Mouse (Mus musculus) liver, embryonic 14.5 days (tissue): ENCODE data around the gene Ubtfl1.

ENCODE experiments used
- CTCF ChIP-seq: IDR thresholded peaks from 2 replicates; pipeline ENCODE4 v1.5.1; 2016; ENCODE audit warnings: antibody characterized with exemption, low read depth, control low read depth
- EP300 ChIP-seq: IDR thresholded peaks from 2 replicates; pipeline ENCODE4 v1.6.1; 2016; ENCODE audit warnings: antibody characterized with exemption, low read depth

GRCm38 (mm10) chr9:18404118-18404517, at the start of gene Ubtfl1:
- TF ChIP-seq CTCF (no peak), EP300 (no peak)
